13 mouse cellular contexts compared by ENCODE assay signal in genomic region chr7:119920457-119920856, GRCm38 (mm10). TPM values are rescaled to one million over a fixed set of nuclear protein-coding genes. Genes with fewer than 3 reads are reported as not detected.
A peak's percentile ranks its signal among the peaks of the same experiment; 100 is the strongest.
DNase-seq lines count a peak whose midpoint lies in the region; ATAC-seq lines count a peak whose summit lies in the region.
"Had no signal": no experiment of that assay in that cellular context is flagged by ENCODE, and none has a peak within 500 bp of the region (broad histone marks: within the 10 kb centered on the region; RNA-seq: fewer than 3 reads in every experiment).

No protein-coding gene starts in this region.

- H3K9me3 ChIP-seq in embryonic facial prominence, embryonic 14.5 days (ENCODE audit: control insufficient read depth, low read length), result no peaks in the 10 kb centered on the region
- no peaks in the 10 kb centered on the region for H3K9me3 ChIP-seq in embryonic facial prominence, embryonic 10.5 days
- no peaks in the 10 kb centered on the region for H3K9me3 ChIP-seq in heart, embryonic 16.5 days (replicated peaks; ENCODE audit: control insufficient read depth, low read length)
- H3K9me3 ChIP-seq: liver, embryonic 13.5 days had no signal

- DNase-seq in embryonic facial prominence, embryonic 14.5 days (ENCODE audit: low spot score), result peak; percentile 5
- no peak for DNase-seq in embryonic facial prominence, embryonic 10.5 days (ENCODE audit: low spot score)
- peak; percentile 49 for DNase-seq in retina, adult 2 months (ENCODE audit: low read depth, low spot score)
- no peak for DNase-seq in retina, embryonic 14.5 days (ENCODE audit: low spot score)
- DNase-seq in right cerebral cortex, postnatal 25 days, result no peak
- no peak for DNase-seq in embryo, embryonic 9.5 days (ENCODE audit: extremely low spot score)
- no peak for DNase-seq in layer of hippocampus, adult 8-10 months (ENCODE audit: low spot score in 2 of 2)
- DNase-seq: gastrocnemius, postnatal 25 days; kidney, postnatal 10 days; liver, embryonic 13.5 days; right cerebral cortex, postnatal 14 days had no signal

- H3K9ac ChIP-seq in embryonic facial prominence, embryonic 14.5 days (ENCODE audit: low read depth, low read length), result no peak overlapping the region
- H3K9ac ChIP-seq in heart, embryonic 16.5 days (ENCODE audit: low read length), result no peak overlapping the region
- H3K9ac ChIP-seq: liver, embryonic 13.5 days had no signal

- WGBS in embryonic facial prominence, embryonic 14.5 days, result 55% methylated on average over 2 of the region's 2 CpGs
- 61% methylated on average over 2 of the region's 2 CpGs for WGBS in embryonic facial prominence, embryonic 10.5 days
- 28% methylated on average over 2 of the region's 2 CpGs for WGBS in heart, embryonic 16.5 days

- H3K4me1 ChIP-seq in embryonic facial prominence, embryonic 14.5 days (ENCODE audit: control insufficient read depth, insufficient read depth, low read length), result no peaks in the 10 kb centered on the region
- H3K4me1 ChIP-seq in embryonic facial prominence, embryonic 10.5 days, result no peaks in the 10 kb centered on the region
- H3K4me1 ChIP-seq in heart, embryonic 16.5 days (ENCODE audit: control insufficient read depth, insufficient read depth, low read length), result peaks cover 3% of the 10 kb centered on the region; the same call in 1 of the 2 replicates
- H3K4me1 ChIP-seq: liver, embryonic 13.5 days had no signal

- H3K27me3 ChIP-seq in embryonic facial prominence, embryonic 14.5 days (replicated peaks; ENCODE audit: control insufficient read depth, insufficient read depth, low read length), result no peaks in the 10 kb centered on the region
- H3K27me3 ChIP-seq in embryonic facial prominence, embryonic 10.5 days (replicated peaks; ENCODE audit: low read depth, poor library complexity, severe bottlenecking), result no peaks in the 10 kb centered on the region
- no peaks in the 10 kb centered on the region for H3K27me3 ChIP-seq in heart, embryonic 16.5 days (ENCODE audit: control insufficient read depth, insufficient read depth, low read length)
- H3K27me3 ChIP-seq: liver, embryonic 13.5 days had no signal

- H3K4me3 ChIP-seq in embryonic facial prominence, embryonic 14.5 days (ENCODE audit: low read depth, low read length), result no peak overlapping the region
- no peak overlapping the region for H3K4me3 ChIP-seq in embryonic facial prominence, embryonic 10.5 days
- H3K4me3 ChIP-seq in heart, embryonic 16.5 days (ENCODE audit: low read length), result no peak overlapping the region
- H3K4me3 ChIP-seq: liver, embryonic 13.5 days had no signal

- H3K27ac ChIP-seq in embryonic facial prominence, embryonic 14.5 days (replicated peaks; ENCODE audit: low read depth, low read length), result no peak overlapping the region
- H3K27ac ChIP-seq in embryonic facial prominence, embryonic 10.5 days (replicated peaks), result no peak overlapping the region
- H3K27ac ChIP-seq in heart, embryonic 16.5 days (ENCODE audit: low read length), result no peak overlapping the region
- H3K27ac ChIP-seq: liver, embryonic 13.5 days had no signal

- no peaks in the 10 kb centered on the region for H3K36me3 ChIP-seq in embryonic facial prominence, embryonic 14.5 days (ENCODE audit: control insufficient read depth, insufficient read depth, low read length)
- no peaks in the 10 kb centered on the region for H3K36me3 ChIP-seq in embryonic facial prominence, embryonic 10.5 days (replicated peaks)
- no peaks in the 10 kb centered on the region for H3K36me3 ChIP-seq in heart, embryonic 16.5 days (ENCODE audit: control insufficient read depth, insufficient read depth)
- H3K36me3 ChIP-seq: liver, embryonic 13.5 days had no signal

- no peak for ATAC-seq in embryonic facial prominence, embryonic 14.5 days (ENCODE audit: low read depth)
- peak; percentile 82 for ATAC-seq in heart, embryonic 16.5 days (replicated peaks; ENCODE audit: extremely low read depth, insufficient read depth, low FRiP score)
- ATAC-seq: inflammation-experienced regulatory T-cells, adult 6 months had no signal

- H3K4me2 ChIP-seq in embryonic facial prominence, embryonic 14.5 days (ENCODE audit: low read depth, low read length), result no peak overlapping the region
- H3K4me2 ChIP-seq in heart, embryonic 16.5 days (ENCODE audit: low read depth, low read length), result no peak overlapping the region
- H3K4me2 ChIP-seq: liver, embryonic 13.5 days had no signal

RNA-seq across cellular contexts. Expression of gene Dcun1d3, which starts 24.4 kb away (rescaled TPM):
- 7.5 and 7.9 TPM in 2 replicates for polyA plus RNA-seq in embryonic facial prominence, embryonic 14.5 days (2014; fragmentation: Nextera tagmentation; extraction: Ambion mirVana)
- polyA plus RNA-seq in embryonic facial prominence, embryonic 10.5 days (2016; fragmentation: Nextera tagmentation; extraction: Ambion mirVana), result 12.3 and 14.1 TPM in 2 replicates
- polyA plus RNA-seq in heart, embryonic 16.5 days (2015; fragmentation: Nextera tagmentation; extraction: Ambion mirVana), result 6.5 and 8.1 TPM in 2 replicates
- 10 to 100 TPM; 19.6 to 42.2 (median 25.1) TPM for total RNA-seq in layer of hippocampus, adult 8-10 months (2022)

RNA-seq across cellular contexts. Expression of gene Lyrm1, which starts 24.8 kb away (rescaled TPM):
- polyA plus RNA-seq in embryonic facial prominence, embryonic 14.5 days (2014; fragmentation: Nextera tagmentation; extraction: Ambion mirVana), result 9.9 and 10.6 TPM in 2 replicates
- polyA plus RNA-seq in embryonic facial prominence, embryonic 10.5 days (2016; fragmentation: Nextera tagmentation; extraction: Ambion mirVana), result 8.0 and 8.6 TPM in 2 replicates
- polyA plus RNA-seq in heart, embryonic 16.5 days (2015; fragmentation: Nextera tagmentation; extraction: Ambion mirVana), result 7.6 and 8.3 TPM in 2 replicates
- 10 to 100 TPM; 10.6 to 13.4 (median 10.9) TPM for total RNA-seq in layer of hippocampus, adult 8-10 months (2022)

Comparison
In these comparisons a context has a peak if more than half of its experiments do, and no peak if none do; other contexts are left out.
1. DNase-seq: peak in embryonic facial prominence, embryonic 14.5 days (single experiment) and retina, adult 2 months (single experiment); none in embryonic facial prominence, embryonic 10.5 days (single experiment), retina, embryonic 14.5 days (single experiment), right cerebral cortex, postnatal 25 days (single experiment), embryo, embryonic 9.5 days (single experiment) and layer of hippocampus, adult 8-10 months (0 of 2).